Mouse (Mus musculus): ENCODE data around the gene Slc13a3. TPM values are rescaled to one million over a fixed set of nuclear protein-coding genes. Genes with fewer than 3 reads are reported as not detected.

The Slc13a3 gene
- polyA plus RNA-seq, 1 experiment from 2014 or later = 1.9 TPM

DNA sequence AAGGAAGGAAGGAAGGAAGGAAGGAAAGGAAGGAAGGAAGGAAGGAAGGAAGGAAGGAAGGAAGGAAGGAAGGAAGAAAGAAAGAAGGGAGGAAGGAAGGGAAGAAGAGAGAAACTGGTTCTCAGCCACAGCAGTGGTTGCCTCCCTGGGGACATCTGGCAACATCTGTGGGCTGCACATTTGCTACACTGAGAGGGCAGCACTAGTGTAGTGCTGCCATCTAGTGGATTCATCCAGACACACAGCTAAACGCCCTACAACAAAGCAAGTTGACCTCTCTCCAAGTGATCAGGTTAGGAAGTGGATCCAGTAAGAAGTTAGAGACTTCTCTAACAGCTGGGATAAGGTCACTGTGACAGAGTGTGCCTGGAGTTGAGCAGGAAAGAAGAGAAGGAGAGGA lies 112.2 kb downstream of the Slc13a3 start:
- Histone ChIP-seq H3K4me1 (replicated peaks; ENCODE audit: control insufficient read depth, insufficient read depth, low read length) (no peaks in the 10 kb centered on the region), H3K27me3 (ENCODE audit: control insufficient read depth, insufficient read depth, low read length) (no peaks in the 10 kb centered on the region), H3K9ac (ENCODE audit: low read length) (no peak overlapping the region), H3K4me2 (ENCODE audit: low read depth, low read length, severe bottlenecking) (no peak overlapping the region), H3K36me3 (ENCODE audit: control insufficient read depth, insufficient read depth, low read length) (no peaks in the 10 kb centered on the region), H3K27ac (ENCODE audit: low read depth, low read length) (no peak overlapping the region), H3K4me3 (ENCODE audit: low read depth, low read length) (no peak overlapping the region), H3K9me3 (ENCODE audit: control insufficient read depth, low read length) (no peaks in the 10 kb centered on the region)
- DNase-seq (ENCODE audit: low spot score) (peak; percentile 81), ATAC-seq (replicated peaks; ENCODE audit: low FRiP score) (0 out of 2 replicates have a peak, but pooled peaks have one; percentile 46)
- 0% methylated on average over 1 of the region's 1 CpGs for WGBS

Other genes with a start within 250 kb of the Slc13a3 start
- gene Cdh22, start 238.4 kb downstream of the Slc13a3 start, polyA plus RNA-seq (2014; fragmentation: Nextera tagmentation; extraction: Ambion mirVana) = 6.2 and 6.3 TPM in 2 replicates
- 54.3 and 62.7 TPM in 2 replicates for gene Slc35c2, start 185.4 kb downstream of the Slc13a3 start, polyA plus RNA-seq (2014; fragmentation: Nextera tagmentation; extraction: Ambion mirVana)
- gene Elmo2, start 146.8 kb downstream of the Slc13a3 start, polyA plus RNA-seq (2014; fragmentation: Nextera tagmentation; extraction: Ambion mirVana) = 95.4 and 108 TPM in 2 replicates
- gene Zfp663, start 104.5 kb downstream of the Slc13a3 start, polyA plus RNA-seq (2014; fragmentation: Nextera tagmentation; extraction: Ambion mirVana) = 4.7 and 5.8 TPM in 2 replicates
- gene Zfp334, start 85.0 kb downstream of the Slc13a3 start, polyA plus RNA-seq (2014; fragmentation: Nextera tagmentation; extraction: Ambion mirVana) = 23.7 and 23.8 TPM in 2 replicates
- gene Ocstamp, start 72.8 kb downstream of the Slc13a3 start, polyA plus RNA-seq (2014; fragmentation: Nextera tagmentation; extraction: Ambion mirVana) = 0.07 and 0.09 TPM in 2 replicates
- gene Trp53rka, start 20.1 kb upstream of the Slc13a3 start, polyA plus RNA-seq (2014; fragmentation: Nextera tagmentation; extraction: Ambion mirVana) = 53.1 and 58.9 TPM in 2 replicates
- gene Slc2a10, start 30.6 kb upstream of the Slc13a3 start, polyA plus RNA-seq (2014; fragmentation: Nextera tagmentation; extraction: Ambion mirVana) = 4.2 TPM in 2 replicates
- gene Eya2, start 121.8 kb upstream of the Slc13a3 start, polyA plus RNA-seq (2014; fragmentation: Nextera tagmentation; extraction: Ambion mirVana) = 10.3 TPM in 2 replicates